Mouse (Mus musculus) CH12.LX (cell line): Measurements from ENCODE around the gene Slc35c2.

Experiments
- CHD2 ChIP-seq: IDR thresholded peaks from 2 replicates; pipeline ENCODE4 v1.6.1; 2011; ENCODE audit warnings: low read length, improper control_type of control experiment
- CTCF ChIP-seq, 2 experiments: IDR thresholded peaks in 1 of 2; conservative IDR thresholded peaks in 1 of 2; 2 replicates each; pipeline ENCODE4 v1.5.1; 2011 to 2012; ENCODE audit warnings: low read depth in 2 of 2, low read length in 2 of 2, improper control_type of control experiment in 1 of 2, inconsistent platforms in 1 of 2, mild to moderate bottlenecking in 1 of 2, moderate library complexity in 1 of 2
- ELF1 ChIP-seq: IDR thresholded peaks from 2 replicates; pipeline ENCODE4 v1.6.1; 2014; ENCODE audit warnings: low read depth, mild to moderate bottlenecking, inconsistent platforms, low read length, improper control_type of control experiment
- EP300 ChIP-seq: IDR thresholded peaks from 2 replicates; pipeline ENCODE4 v1.6.1; 2011; ENCODE audit warnings: low read length, improper control_type of control experiment
- JUND ChIP-seq: conservative IDR thresholded peaks from 2 replicates; pipeline ENCODE4 v1.6.1; 2011; ENCODE audit warnings: low read depth, low read length, improper control_type of control experiment
- MAFK ChIP-seq: IDR thresholded peaks from 2 replicates; pipeline ENCODE4 v1.6.1; 2011; ENCODE audit warnings: low read length, improper control_type of control experiment; ENCODE audit not compliant: insufficient replicate concordance
- MAX ChIP-seq: IDR thresholded peaks from 2 replicates; pipeline ENCODE4 v1.6.1; 2011; ENCODE audit warnings: low read length, improper control_type of control experiment
- MEF2A ChIP-seq: IDR thresholded peaks from 2 replicates; pipeline ENCODE4 v1.6.1; 2014; ENCODE audit warnings: low read depth, mild to moderate bottlenecking, inconsistent platforms, low read length, improper control_type of control experiment, borderline replicate concordance
- POLR2A ChIP-seq: IDR thresholded peaks from 2 replicates; pipeline ENCODE4 v1.6.1; 2011; ENCODE audit warnings: low read depth, mild to moderate bottlenecking, improper control_type of control experiment, low read length
- UBTF ChIP-seq: IDR thresholded peaks from 2 replicates; pipeline ENCODE4 v1.6.1; 2012; ENCODE audit warnings: low read depth, mild to moderate bottlenecking, inconsistent platforms, low read length, improper control_type of control experiment, moderate library complexity
- USF1 ChIP-seq: IDR thresholded peaks from 2 replicates; pipeline ENCODE4 v1.6.1; 2014; ENCODE audit warnings: low read depth, mild to moderate bottlenecking, inconsistent platforms, low read length, improper control_type of control experiment
- USF2 ChIP-seq: conservative IDR thresholded peaks from 2 replicates; pipeline ENCODE4 v1.6.1; 2011; ENCODE audit warnings: low read depth, low read length, improper control_type of control experiment
- ZKSCAN1 ChIP-seq: IDR thresholded peaks from 2 replicates; pipeline ENCODE4 v1.6.1; 2012; ENCODE audit warnings: low read depth, inconsistent platforms, low read length, improper control_type of control experiment, borderline replicate concordance

- TF ChIP-seq MEF2A = no peak
- peak; percentile 87 for TF ChIP-seq POLR2A
- no peak for TF ChIP-seq CTCF (conservative IDR thresholded peaks at IDR 0.05 in 1 of 2, IDR thresholded peaks at IDR 0.05 in 1 of 2; ENCODE audit: low read depth in 2 of 2, low read length in 2 of 2)
- TF ChIP-seq MAX = peak; percentile 75
- 0 out of 2 replicates have a peak, but pooled peaks have one; percentile 36 for TF ChIP-seq UBTF
- no peak for TF ChIP-seq MAFK
- no peak for TF ChIP-seq JUND
- TF ChIP-seq EP300 = no peak
- no peak for TF ChIP-seq ZKSCAN1
- no peak for TF ChIP-seq USF2
- peak; percentile 78 for TF ChIP-seq ELF1
- TF ChIP-seq USF1 = peak; percentile 65
- TF ChIP-seq CHD2 = no peak
Measured at GRCm38 (mm10) chr2:165287202-165287984, at the start of gene Slc35c2.
